Mouse (Mus musculus): Measurements from ENCODE around the gene Spz1. TPM values are rescaled to one million over a fixed set of nuclear protein-coding genes. Genes with fewer than 3 reads are reported as not detected.

Spz1 gene
- total and polyA plus RNA-seq, 2 experiments from 2014 or later: not detected

GRCm38 (mm10) chr13:92593731-92594396 lies 17.9 kb upstream of the Spz1 start:
- DNase-seq (ENCODE audit: low spot score): no peak
- Histone ChIP-seq H3K9ac (replicated peaks; ENCODE audit: low read length) (no peak overlapping the region), H3K9me3 (ENCODE audit: low read length) (no peaks in the 10 kb centered on the region), H3K36me3 (ENCODE audit: insufficient read depth, low read length) (no peaks in the 10 kb centered on the region), H3K4me3 (ENCODE audit: low read length) (no peak overlapping the region), H3K4me2 (ENCODE audit: low read depth, low read length) (no peak overlapping the region), H3K27me3 (ENCODE audit: insufficient read depth, low read length) (no peaks in the 10 kb centered on the region), H3K4me1 (ENCODE audit: insufficient read depth, low read length) (no peaks in the 10 kb centered on the region), H3K27ac (no peak overlapping the region)
- TF ChIP-seq CTCF (IDR thresholded peaks at IDR 0.05; ENCODE audit: low read depth): no peak
- WGBS: 21% methylated on average over 3 of the region's 3 CpGs
- no peak for ATAC-seq

- H3K36me3 ChIP-seq (ENCODE audit: insufficient read depth, low read length): no peaks in the 10 kb centered on the region
- H3K9me3 ChIP-seq (ENCODE audit: low read length): no peaks in the 10 kb centered on the region
- H3K4me1 ChIP-seq (ENCODE audit: insufficient read depth, low read length): no peaks in the 10 kb centered on the region
- ATAC-seq (peak; percentile 67; the same call in 1 of the 2 replicates), DNase-seq (ENCODE audit: low spot score) (peak; percentile 21)
- no peak overlapping the region for H3K4me3 ChIP-seq (ENCODE audit: low read length)
- TF ChIP-seq CTCF (IDR thresholded peaks at IDR 0.05; ENCODE audit: low read depth): no peak
- WGBS: 25% methylated on average over 12 of the region's 12 CpGs
- H3K4me2 ChIP-seq (ENCODE audit: low read depth, low read length): no peak overlapping the region
- no peak overlapping the region for H3K27ac ChIP-seq
- H3K27me3 ChIP-seq (ENCODE audit: insufficient read depth, low read length): no peaks in the 10 kb centered on the region
- H3K9ac ChIP-seq (replicated peaks; ENCODE audit: low read length): no peak overlapping the region
Observed at GRCm38 (mm10) chr13:92592786-92593635, 17.0 kb upstream of the Spz1 start.

- no peak overlapping the region for H3K4me2 ChIP-seq (ENCODE audit: low read depth, low read length)
- H3K27ac ChIP-seq: no peak overlapping the region
- TF ChIP-seq CTCF (IDR thresholded peaks at IDR 0.05; ENCODE audit: low read depth): no peak
- no peak for DNase-seq (ENCODE audit: low spot score)
- H3K4me1 ChIP-seq (ENCODE audit: insufficient read depth, low read length): no peaks in the 10 kb centered on the region
- H3K4me3 ChIP-seq (ENCODE audit: low read length): no peak overlapping the region
- WGBS: 41% methylated on average over 5 of the region's 5 CpGs
- no peaks in the 10 kb centered on the region for H3K36me3 ChIP-seq (ENCODE audit: insufficient read depth, low read length)
- H3K9me3 ChIP-seq (ENCODE audit: low read length): no peaks in the 10 kb centered on the region
- no peaks in the 10 kb centered on the region for H3K27me3 ChIP-seq (ENCODE audit: insufficient read depth, low read length)
- H3K9ac ChIP-seq (replicated peaks; ENCODE audit: low read length): no peak overlapping the region
- no peak for ATAC-seq
Observed at GRCm38 (mm10) chr13:92592268-92592785, 16.4 kb upstream of the Spz1 start.

DNA sequence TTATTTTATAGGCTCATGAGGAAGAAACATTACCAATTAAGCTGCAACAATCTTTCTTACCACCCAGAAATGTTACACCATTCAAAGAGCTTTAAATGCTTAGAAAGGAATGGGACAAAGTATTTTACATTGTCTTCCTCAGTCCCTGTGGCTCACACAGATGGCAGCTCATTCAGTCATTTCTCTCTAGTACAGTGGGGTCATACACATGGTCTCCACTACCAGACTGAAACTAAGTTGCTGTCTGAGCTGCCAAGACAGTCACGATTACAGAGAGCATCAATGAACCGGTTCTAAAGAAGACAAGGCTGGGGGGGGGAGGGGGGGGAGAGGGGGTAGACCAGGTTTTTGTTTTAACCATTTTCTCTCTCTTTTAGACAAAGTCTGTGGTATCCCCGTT lies 15.3 kb upstream of the Spz1 start:
- no peaks in the 10 kb centered on the region for H3K9me3 ChIP-seq (ENCODE audit: low read length)

GRCm38 (mm10) chr13:92589255-92589654 lies 13.3 kb upstream of the Spz1 start:
- H3K4me1 ChIP-seq (ENCODE audit: insufficient read depth, low read length): no peaks in the 10 kb centered on the region
- no peaks in the 10 kb centered on the region for H3K9me3 ChIP-seq (ENCODE audit: low read length)
- ATAC-seq (no peak), DNase-seq (ENCODE audit: low spot score) (no peak)
- no peak overlapping the region for H3K27ac ChIP-seq
- H3K36me3 ChIP-seq (ENCODE audit: insufficient read depth, low read length): no peaks in the 10 kb centered on the region
- no peak overlapping the region for H3K4me3 ChIP-seq (ENCODE audit: low read length)
- no peak overlapping the region for H3K4me2 ChIP-seq (ENCODE audit: low read depth, low read length)
- no peak for TF ChIP-seq CTCF (IDR thresholded peaks at IDR 0.05; ENCODE audit: low read depth)
- H3K9ac ChIP-seq (replicated peaks; ENCODE audit: low read length): no peak overlapping the region
- no peaks in the 10 kb centered on the region for H3K27me3 ChIP-seq (ENCODE audit: insufficient read depth, low read length)

More for the DNA sequence above, 15.3 kb upstream of the Spz1 start:
- no peak overlapping the region for H3K9ac ChIP-seq (replicated peaks; ENCODE audit: low read length)
- H3K27ac ChIP-seq: no peak overlapping the region
- no peak overlapping the region for H3K4me2 ChIP-seq (ENCODE audit: low read depth, low read length)
- no peak for ATAC-seq
- H3K4me3 ChIP-seq (ENCODE audit: low read length): no peak overlapping the region
- 48% methylated on average over 3 of the region's 3 CpGs for WGBS
- no peaks in the 10 kb centered on the region for H3K27me3 ChIP-seq (ENCODE audit: insufficient read depth, low read length)
- no peaks in the 10 kb centered on the region for H3K36me3 ChIP-seq (ENCODE audit: insufficient read depth, low read length)
- no peaks in the 10 kb centered on the region for H3K4me1 ChIP-seq (ENCODE audit: insufficient read depth, low read length)
- TF ChIP-seq CTCF (IDR thresholded peaks at IDR 0.05; ENCODE audit: low read depth): no peak
- no peak for DNase-seq (ENCODE audit: low spot score)

GRCm38 (mm10) chr13:92588704-92589103 lies 12.7 kb upstream of the Spz1 start:
- H3K27me3 ChIP-seq (ENCODE audit: insufficient read depth, low read length): no peaks in the 10 kb centered on the region
- H3K4me3 ChIP-seq (ENCODE audit: low read length): no peak overlapping the region
- no peaks in the 10 kb centered on the region for H3K9me3 ChIP-seq (ENCODE audit: low read length)
- no peak overlapping the region for H3K9ac ChIP-seq (replicated peaks; ENCODE audit: low read length)
- no peaks in the 10 kb centered on the region for H3K4me1 ChIP-seq (ENCODE audit: insufficient read depth, low read length)
- 72% methylated on average over 3 of the region's 3 CpGs for WGBS
- no peak overlapping the region for H3K27ac ChIP-seq
- DNase-seq (ENCODE audit: low spot score): no peak
- ATAC-seq: no peak
- no peaks in the 10 kb centered on the region for H3K36me3 ChIP-seq (ENCODE audit: insufficient read depth, low read length)
- no peak overlapping the region for H3K4me2 ChIP-seq (ENCODE audit: low read depth, low read length)
- no peak for TF ChIP-seq CTCF (IDR thresholded peaks at IDR 0.05; ENCODE audit: low read depth)
